Mouse (Mus musculus) MEL (cell line): ENCODE results near the gene Amer2. TPM values are rescaled to one million over a fixed set of nuclear protein-coding genes. Genes with fewer than 3 reads are reported as not detected.

Experiments
- DNase-seq: peaks from one replicate; pipeline ENCODE4 v3.0.0; 2011; ENCODE audit warnings: low read depth, low spot score
- H3K27ac ChIP-seq: 2 replicates; pipeline ENCODE4 v1.5.1; 2012; ENCODE audit warnings: low read depth, mild to moderate bottlenecking, control low read depth, low read length, moderate library complexity; ENCODE audit not compliant: control insufficient read depth
- H3K27me3 ChIP-seq, 2 experiments: fragments of 150-350 bp in 1 of 2; sonication (generic) in 1 of 2; 2 replicates each; pipeline ENCODE4 v1.6.1; 2012; ENCODE audit warnings: low read length in 2 of 2, mild to moderate bottlenecking in 2 of 2, improper control_type of control experiment in 1 of 2, moderate library complexity in 1 of 2; ENCODE audit not compliant: insufficient read depth in 2 of 2, control insufficient read depth in 1 of 2
- H3K36me3 ChIP-seq, 2 experiments: 2 replicates each; pipeline ENCODE4 v1.6.1; 2012 to 2014; ENCODE audit warnings: low read length in 2 of 2, improper control_type of control experiment in 1 of 2, inconsistent platforms in 1 of 2, mild to moderate bottlenecking in 1 of 2; ENCODE audit not compliant: insufficient read depth in 2 of 2, control insufficient read depth in 1 of 2
- H3K4me1 ChIP-seq, 2 experiments: fragments of 150-350 bp in 1 of 2; sonication (generic) in 1 of 2; 2 replicates each; pipeline ENCODE4 v1.6.1; 2012; ENCODE audit warnings: low read length in 2 of 2, improper control_type of control experiment in 1 of 2, mild to moderate bottlenecking in 1 of 2; ENCODE audit not compliant: insufficient read depth in 2 of 2, control insufficient read depth in 1 of 2
- H3K4me3 ChIP-seq, 2 experiments: fragments of 150-350 bp in 1 of 2; sonication (generic) in 1 of 2; 2 replicates each; pipeline ENCODE4 v1.5.1; 2012; ENCODE audit warnings: low read depth in 2 of 2, low read length in 2 of 2, mild to moderate bottlenecking in 2 of 2, moderate library complexity in 2 of 2, control low read depth in 1 of 2, improper control_type of control experiment in 1 of 2; ENCODE audit not compliant: control insufficient read depth in 1 of 2, insufficient read depth in 1 of 2
- H3K79me2 ChIP-seq: 2 replicates; pipeline ENCODE4 v1.6.1; 2012; ENCODE audit warnings: mild to moderate bottlenecking, low read length, moderate library complexity; ENCODE audit not compliant: control insufficient read depth, poor library complexity, insufficient read depth
- H3K9ac ChIP-seq: 2 replicates; pipeline ENCODE4 v1.6.1; 2012; ENCODE audit warnings: low read depth, mild to moderate bottlenecking, control low read depth, low read length, moderate library complexity; ENCODE audit not compliant: control insufficient read depth, poor library complexity, severe bottlenecking
- H3K9me3 ChIP-seq: fragments of 150-350 bp; sonication (generic); replicated peaks from 2 replicates; pipeline ENCODE4 v1.6.1; 2012; ENCODE audit warnings: mild to moderate bottlenecking, low read length, improper control_type of control experiment, moderate library complexity; ENCODE audit not compliant: insufficient read depth
- CHD2 ChIP-seq: IDR thresholded peaks from 2 replicates; pipeline ENCODE4 v1.6.1; 2011; ENCODE audit warnings: low read length, improper control_type of control experiment
- JUND ChIP-seq: IDR thresholded peaks from 2 replicates; pipeline ENCODE4 v1.6.1; 2011; ENCODE audit warnings: low read depth, mild to moderate bottlenecking, improper control_type of control experiment, low read length
- KAT2A ChIP-seq: conservative IDR thresholded peaks from 2 replicates; pipeline ENCODE4 v1.6.1; 2012; ENCODE audit warnings: low read depth, low read length, improper control_type of control experiment, inconsistent platforms
- MYC ChIP-seq: IDR thresholded peaks from 2 replicates; pipeline ENCODE4 v1.6.1; 2011; ENCODE audit warnings: low read depth, mild to moderate bottlenecking, low read length, improper control_type of control experiment, moderate library complexity
- NELFE ChIP-seq: IDR thresholded peaks from 2 replicates; pipeline ENCODE4 v1.6.1; 2011; ENCODE audit warnings: low read depth, low read length, improper control_type of control experiment
- ZKSCAN1 ChIP-seq: IDR thresholded peaks from 2 replicates; pipeline ENCODE4 v1.6.1; 2012; ENCODE audit warnings: low read depth, mild to moderate bottlenecking, inconsistent platforms, low read length, improper control_type of control experiment, moderate library complexity
- polyA plus RNA-seq, 2 experiments: library from polyadenylated mRNA; stranded (reverse) in 1 of 2; unstranded in 1 of 2; fragments of >175 nt in 1 of 2; fragments of >200 nt in 1 of 2; gene quantifications; 2 replicates each; pipeline versions ENCODE4 v1.2.1 to v1.2.4; 2012; ENCODE audit warnings: low replicate concordance in 2 of 2, low read depth in 1 of 2; ENCODE audit not compliant: insufficient read length in 2 of 2, insufficient read depth in 1 of 2, missing spikeins in 1 of 2
- total RNA-seq: library from RNA; depleted of rRNA; stranded (reverse); fragments of 300-350 nt; gene quantifications from 2 replicates; pipeline ENCODE4 v1.2.3, GENCODE M21; 2012; rRNA removed

Gene Amer2
- total and polyA plus RNA-seq, 3 experiments, result 0.01 TPM; not detected in 2

DNA sequence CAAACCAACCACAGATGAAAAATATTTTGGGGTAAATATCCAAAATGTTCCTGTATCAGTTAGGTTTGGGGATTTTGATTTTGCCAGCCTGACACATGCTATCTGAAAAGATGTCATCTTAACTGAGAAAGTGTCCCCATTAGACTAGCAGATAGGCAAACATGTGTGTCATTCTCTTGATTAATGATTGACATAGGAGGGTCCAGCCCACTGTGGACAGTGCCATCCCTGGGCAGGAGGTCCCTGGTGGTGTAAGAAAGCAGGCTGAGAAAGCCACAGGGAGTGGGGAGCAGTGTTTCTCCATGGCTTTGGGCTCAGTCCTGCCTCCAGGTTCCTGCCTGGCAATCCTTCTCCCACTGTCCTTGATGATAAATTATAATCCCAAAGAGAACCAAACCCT is 63.3 kb downstream of the Amer2 start:
- Histone ChIP-seq H3K79me2 (no peaks in the 10 kb centered on the region), H3K9me3 (no peaks in the 10 kb centered on the region), H3K4me3 (no peak overlapping the region), H3K27me3 (peaks cover 0 to 3% of the 10 kb centered on the region in 2 experiments; a peak in 1 of 4 replicates), H3K36me3 (no peaks in the 10 kb centered on the region), H3K9ac (no peak overlapping the region), H3K27ac (no peak overlapping the region), H3K4me1 (no peaks in the 10 kb centered on the region)
- DNase-seq, result no peak
- no peak for TF ChIP-seq JUND
- no peak for TF ChIP-seq CHD2
- no peak for TF ChIP-seq KAT2A
- no peak for TF ChIP-seq ZKSCAN1
- no peak for TF ChIP-seq MYC
- TF ChIP-seq NELFE, result no peak

Other genes starting within 250 kb of the Amer2 start
- gene Atp8a2, start 176.1 kb upstream of the Amer2 start, total RNA-seq, result 0.16 and 0.39 TPM in 2 replicates
- under 1 TPM in 1 of 2 experiments, not detected in 1; 0.29 TPM for gene Atp8a2, start 176.1 kb upstream of the Amer2 start, polyA plus RNA-seq
- gene Nupl1, start 121.8 kb upstream of the Amer2 start, total RNA-seq, result not detected in 2 replicates
- gene Nupl1, start 121.8 kb upstream of the Amer2 start, polyA plus RNA-seq, result not detected
- 75.6 and 87.9 TPM in 2 replicates for gene Gm49336, start 121.8 kb upstream of the Amer2 start, total RNA-seq
- 10 to 100 TPM; 37.1 to 59.9 TPM for gene Gm49336, start 121.8 kb upstream of the Amer2 start, polyA plus RNA-seq
- gene Mtmr6, start 108.0 kb upstream of the Amer2 start, total RNA-seq, result 29.1 and 32.5 TPM in 2 replicates
- 10 to 100 TPM in 1 of 2 experiments, not detected in 1; 21.3 TPM for gene Mtmr6, start 108.0 kb upstream of the Amer2 start, polyA plus RNA-seq